Mouse (Mus musculus): ENCODE data around the gene Dab1. TPM values are rescaled to one million over a fixed set of nuclear protein-coding genes. Genes with fewer than 3 reads are reported as not detected.

Gene Dab1
- polyA plus RNA-seq, 2 experiments = 0.19 to 0.34 TPM

DNA sequence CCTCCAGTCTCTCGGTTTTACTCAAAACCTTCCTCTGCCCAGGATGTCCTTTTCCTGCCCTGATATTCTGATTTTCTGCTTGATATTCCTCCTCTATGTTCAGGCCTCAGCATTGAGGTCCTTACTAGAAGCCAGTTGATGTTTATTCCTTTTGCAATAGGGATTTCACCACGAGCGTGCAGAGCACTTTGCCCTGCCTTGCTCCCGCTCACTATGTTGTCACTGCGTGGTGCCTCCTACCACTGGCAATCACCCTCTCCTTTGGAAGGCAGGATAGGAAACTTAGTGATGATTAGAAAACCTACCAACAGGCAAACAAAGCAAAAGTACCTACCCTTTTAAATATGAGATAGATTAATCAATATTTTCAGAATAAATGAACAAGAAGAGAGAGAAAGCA is 1160.3 kb downstream of the Dab1 start:
- Histone ChIP-seq H3K9ac (replicated peaks) (no peak overlapping the region), H3K4me2 (ENCODE audit: low read depth) (no peak overlapping the region), H3K27me3 (ENCODE audit: control insufficient read depth, insufficient read depth, low read length) (no peaks in the 10 kb centered on the region), H3K4me1 (replicated peaks; ENCODE audit: control insufficient read depth in 2 of 2, insufficient read depth in 2 of 2, low read length in 1 of 2) (no peaks in the 10 kb centered on the region), H3K36me3 (replicated peaks; ENCODE audit: control insufficient read depth, insufficient read depth, low read depth) (no peaks in the 10 kb centered on the region), H3K9me3 (ENCODE audit: control insufficient read depth, low read length) (no peaks in the 10 kb centered on the region), H3K4me3 (ENCODE audit: insufficient read depth in 1 of 2, low read depth in 2 of 2, low read length in 2 of 2) (no peak overlapping the region), H3K27ac (no peak overlapping the region)
- TF ChIP-seq CTCF (IDR thresholded peaks at IDR 0.05; ENCODE audit: low read depth) = no peak
- no peak for TF ChIP-seq EP300 (IDR thresholded peaks at IDR 0.05; ENCODE audit: low read depth)
- DNase-seq (ENCODE audit: low read depth in 3 of 3, low spot score in 3 of 3) = no peak
- ATAC-seq (ENCODE audit: insufficient read depth) = no peak
- 60% methylated on average over 5 of the region's 5 CpGs for WGBS (ENCODE audit: insufficient replicate concordance)

DNA sequence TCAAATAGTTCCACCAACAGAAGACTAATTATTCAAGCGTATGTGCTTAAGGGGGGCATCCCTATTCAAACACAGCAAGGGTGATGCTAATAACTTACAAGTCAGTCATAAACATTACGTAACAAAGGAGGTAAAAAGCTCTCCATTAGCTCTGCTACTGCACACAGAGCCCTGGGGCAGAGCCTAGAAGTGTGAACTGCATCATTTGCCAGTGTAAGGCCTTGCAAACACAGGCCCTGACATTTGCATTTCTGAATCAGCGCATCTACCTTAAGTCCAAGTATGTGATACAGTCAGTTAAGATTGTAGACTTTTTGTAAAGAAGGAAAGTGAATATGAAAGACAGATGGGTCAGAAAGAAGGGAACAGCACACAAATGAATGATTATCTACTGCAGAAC is 1162.3 kb downstream of the Dab1 start:
- TF ChIP-seq CTCF (IDR thresholded peaks at IDR 0.05; ENCODE audit: low read depth) (no peak), EP300 (IDR thresholded peaks at IDR 0.05; ENCODE audit: low read depth) (no peak)
- Histone ChIP-seq H3K27ac (no peak overlapping the region), H3K36me3 (replicated peaks; ENCODE audit: control insufficient read depth, insufficient read depth, low read depth) (no peaks in the 10 kb centered on the region), H3K27me3 (ENCODE audit: control insufficient read depth, insufficient read depth, low read length) (no peaks in the 10 kb centered on the region), H3K9ac (replicated peaks) (no peak overlapping the region), H3K4me2 (ENCODE audit: low read depth) (no peak overlapping the region), H3K4me1 (replicated peaks; ENCODE audit: control insufficient read depth in 2 of 2, insufficient read depth in 2 of 2, low read length in 1 of 2) (no peaks in the 10 kb centered on the region), H3K9me3 (ENCODE audit: control insufficient read depth, low read length) (no peaks in the 10 kb centered on the region), H3K4me3 (ENCODE audit: insufficient read depth in 1 of 2, low read depth in 2 of 2, low read length in 2 of 2) (no peak overlapping the region)
- 69% methylated on average over 3 of the region's 3 CpGs for WGBS (ENCODE audit: insufficient replicate concordance)
- no peak for DNase-seq (ENCODE audit: low read depth in 3 of 3, low spot score in 3 of 3)
- no peak for ATAC-seq (ENCODE audit: insufficient read depth)

DNA sequence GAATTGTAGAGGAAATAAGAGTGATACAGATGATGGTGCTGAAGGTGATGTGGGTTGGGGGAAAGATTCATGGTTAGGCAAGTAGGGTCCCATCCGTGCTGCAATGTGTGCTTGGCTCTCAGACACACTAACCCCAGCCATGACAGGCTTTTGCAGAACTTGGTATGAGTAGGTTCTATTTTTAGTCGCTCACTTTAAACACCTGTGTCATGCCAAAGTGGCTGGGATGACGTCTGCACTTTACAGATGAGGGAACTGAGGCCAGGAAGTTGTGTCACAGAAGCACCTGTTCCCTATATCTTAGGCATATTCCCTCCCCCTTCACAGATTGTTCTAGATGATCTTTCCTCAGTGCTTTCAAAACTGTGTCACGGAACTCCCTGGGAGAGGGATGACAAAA is 1163.2 kb downstream of the Dab1 start:
- WGBS (ENCODE audit: insufficient replicate concordance) = 39% methylated on average over 4 of the region's 4 CpGs
- Histone ChIP-seq H3K4me1 (replicated peaks; ENCODE audit: control insufficient read depth in 2 of 2, insufficient read depth in 2 of 2, low read length in 1 of 2) (no peaks in the 10 kb centered on the region), H3K9me3 (ENCODE audit: control insufficient read depth, low read length) (no peaks in the 10 kb centered on the region), H3K27me3 (ENCODE audit: control insufficient read depth, insufficient read depth, low read length) (no peaks in the 10 kb centered on the region), H3K4me2 (ENCODE audit: low read depth) (no peak overlapping the region), H3K36me3 (replicated peaks; ENCODE audit: control insufficient read depth, insufficient read depth, low read depth) (no peaks in the 10 kb centered on the region), H3K4me3 (ENCODE audit: insufficient read depth in 1 of 2, low read depth in 2 of 2, low read length in 2 of 2) (no peak overlapping the region), H3K27ac (no peak overlapping the region), H3K9ac (replicated peaks) (no peak overlapping the region)
- DNase-seq (ENCODE audit: low read depth in 3 of 3, low spot score in 3 of 3) (no peak), ATAC-seq (ENCODE audit: insufficient read depth) (no peak)
- TF ChIP-seq CTCF (IDR thresholded peaks at IDR 0.05; ENCODE audit: low read depth) = no peak

GRCm38 (mm10) chr4:104792111-104792510 is 1173.0 kb downstream of the Dab1 start:
- no peak for ATAC-seq (ENCODE audit: insufficient read depth)
- Histone ChIP-seq H3K36me3 (replicated peaks; ENCODE audit: control insufficient read depth, insufficient read depth, low read depth) (no peaks in the 10 kb centered on the region), H3K4me3 (ENCODE audit: insufficient read depth in 1 of 2, low read depth in 2 of 2, low read length in 2 of 2) (no peak overlapping the region), H3K9me3 (ENCODE audit: control insufficient read depth, low read length) (no peaks in the 10 kb centered on the region), H3K27me3 (ENCODE audit: control insufficient read depth, insufficient read depth, low read length) (no peaks in the 10 kb centered on the region), H3K27ac (no peak overlapping the region), H3K9ac (replicated peaks) (no peak overlapping the region), H3K4me2 (ENCODE audit: low read depth) (no peak overlapping the region), H3K4me1 (replicated peaks; ENCODE audit: control insufficient read depth in 2 of 2, insufficient read depth in 2 of 2, low read length in 1 of 2) (no peaks in the 10 kb centered on the region)
- WGBS (ENCODE audit: insufficient replicate concordance) = 60% methylated on average over 4 of the region's 4 CpGs
- DNase-seq (ENCODE audit: low read depth in 3 of 3, low spot score in 3 of 3) = no peak
- no peak for TF ChIP-seq CTCF (IDR thresholded peaks at IDR 0.05; ENCODE audit: low read depth)
- TF ChIP-seq EP300 (IDR thresholded peaks at IDR 0.05; ENCODE audit: low read depth) = no peak
